Mouse (Mus musculus): ENCODE results near the gene BC024978.

Gene BC024978

DNA sequence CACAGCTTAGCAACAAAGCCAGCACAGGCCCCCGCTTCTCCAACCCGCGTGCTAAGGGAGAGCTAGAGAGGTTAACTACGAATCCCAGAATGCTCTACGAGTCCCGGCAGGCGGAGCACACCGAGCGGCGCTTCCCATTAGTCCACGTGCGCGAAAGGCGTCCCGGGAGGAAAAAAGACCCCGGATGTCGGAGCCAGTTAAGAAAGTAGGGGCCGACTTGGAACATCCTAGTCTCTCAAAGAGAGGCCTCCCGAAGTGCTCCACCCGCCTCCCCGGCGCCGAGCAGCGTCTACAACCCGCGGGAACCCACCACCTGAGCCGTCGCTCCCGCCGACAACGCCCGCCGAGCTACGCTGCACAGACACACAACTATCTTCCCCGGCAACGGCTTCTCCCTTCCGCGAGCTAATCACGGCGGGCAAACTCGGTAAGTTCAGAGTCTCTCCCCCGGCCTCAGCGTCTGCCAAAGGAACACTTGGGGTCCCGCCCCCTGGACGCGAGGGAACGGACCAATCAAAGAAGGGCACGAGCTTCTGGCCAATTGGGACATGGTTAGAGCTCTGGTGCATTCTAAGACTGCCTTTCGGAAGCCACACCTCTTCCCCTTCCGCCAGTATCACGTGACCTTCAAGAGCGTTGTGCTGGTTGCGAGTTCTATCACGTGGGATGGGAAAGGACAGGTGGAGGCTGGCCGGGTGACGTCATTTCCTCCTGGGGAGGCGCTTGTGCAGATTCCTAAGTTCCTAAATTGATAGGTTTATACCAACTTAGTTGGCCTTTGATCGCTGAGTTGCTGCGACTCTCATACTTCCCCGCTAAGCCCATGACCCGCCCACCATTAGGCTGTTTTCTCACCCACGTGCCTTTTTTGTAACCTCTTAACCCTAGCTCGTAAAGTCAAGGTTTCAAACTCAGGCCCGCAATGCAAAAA is at the start of gene BC024978, which contains the start of gene Snrpa:
Gene BC024978 (plus strand): TSS at position 101 of the 931 bp plus-strand sequence.
Gene Snrpa (minus strand): TSS at position 591 of the 931 bp plus-strand sequence.
- peak; percentile 97 for DNase-seq (ENCODE audit: low read depth)

DNA sequence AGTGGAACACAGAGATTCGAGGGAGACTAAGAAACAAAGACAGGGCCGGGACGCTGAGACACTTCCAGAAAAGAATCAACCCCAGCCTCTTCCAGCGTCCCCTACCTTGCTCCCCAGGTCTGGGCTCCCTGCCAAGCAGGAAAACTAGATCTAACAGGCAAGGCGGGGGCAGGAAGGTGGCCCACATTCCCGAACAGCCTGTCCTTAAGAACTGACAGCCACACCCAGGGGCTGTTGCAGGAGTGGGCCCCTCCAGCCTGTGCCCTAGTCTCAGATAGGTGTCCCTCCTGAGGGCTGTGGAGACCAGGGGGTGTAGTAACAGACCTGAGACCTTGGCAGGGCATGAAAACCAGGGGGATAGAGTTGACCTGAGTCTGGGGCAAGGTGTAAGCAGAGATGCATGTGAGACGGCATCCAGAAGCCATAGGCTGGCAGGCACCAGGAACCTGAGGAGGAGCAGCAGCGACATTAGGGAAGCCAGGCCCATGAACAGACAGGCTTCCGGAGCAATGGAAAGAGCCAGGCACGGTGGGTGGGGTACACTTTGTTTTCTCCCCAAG is 42.3 kb upstream of the BC024978 start, which contains the start of gene Cyp2t4:
Gene Cyp2t4 (plus strand): TSS at position 510 of the 560 bp plus-strand sequence.
- no peak for DNase-seq (ENCODE audit: low read depth)

DNA sequence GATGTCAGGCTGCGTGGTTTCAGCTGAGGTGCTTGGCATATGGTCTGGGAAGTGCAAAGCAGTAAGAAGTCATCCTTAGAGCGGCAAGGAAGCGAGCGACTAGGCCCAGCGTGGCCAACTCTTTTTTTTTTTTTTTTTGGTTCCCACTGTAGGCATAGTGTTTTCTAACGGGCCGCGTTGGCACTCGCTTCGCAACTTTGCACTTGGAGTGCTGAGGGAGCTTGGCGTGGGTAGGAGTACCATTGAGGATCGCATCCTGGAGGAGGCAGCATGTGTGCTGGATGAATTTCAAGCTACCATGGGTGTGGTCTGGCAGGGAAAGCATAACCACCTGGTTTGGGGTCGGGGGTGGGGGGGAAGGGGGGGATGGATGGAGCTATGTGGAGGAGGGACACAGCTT is 39.6 kb upstream of the BC024978 start:
- no peak for DNase-seq (ENCODE audit: low read depth)

DNA sequence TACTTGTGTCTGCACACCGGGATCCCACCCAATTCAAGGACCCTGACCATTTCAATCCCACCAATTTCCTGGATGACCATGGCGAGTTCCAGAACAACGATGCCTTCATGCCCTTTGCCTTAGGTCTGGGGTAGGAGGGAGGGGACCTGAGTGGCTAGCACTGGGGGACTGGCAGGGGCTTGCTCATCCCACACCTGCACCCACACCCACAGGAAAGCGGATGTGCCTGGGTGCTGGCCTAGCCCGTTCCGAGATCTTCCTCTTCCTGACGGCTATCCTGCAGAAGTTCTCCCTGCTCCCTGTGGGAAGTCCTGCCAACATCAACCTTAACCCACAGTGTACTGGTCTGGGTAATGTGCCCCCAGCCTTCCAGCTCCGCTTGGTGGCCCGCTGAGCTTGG is 37.4 kb upstream of the BC024978 start:
- no peak for DNase-seq (ENCODE audit: low read depth)

DNA sequence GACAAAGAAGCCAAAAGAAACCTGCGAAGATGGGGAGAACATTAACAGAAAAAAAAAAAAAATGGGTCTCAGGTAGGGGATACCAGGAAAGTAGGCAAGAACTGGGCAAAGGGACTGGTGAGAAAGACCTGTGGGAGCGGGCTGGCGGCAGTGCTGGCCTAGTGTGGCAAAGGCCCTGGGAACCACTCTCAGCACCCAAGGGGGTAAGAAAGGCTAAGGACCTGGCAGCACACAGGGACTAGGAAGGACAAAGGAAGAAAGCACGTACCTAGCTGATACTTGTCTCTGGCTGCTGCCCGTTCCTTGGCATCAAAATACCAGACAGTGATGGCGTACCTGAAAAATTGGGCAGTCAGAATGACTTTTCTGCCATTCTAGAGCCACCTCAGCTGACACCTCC is 36.3 kb upstream of the BC024978 start:
- DNase-seq (ENCODE audit: low read depth) = no peak

DNA sequence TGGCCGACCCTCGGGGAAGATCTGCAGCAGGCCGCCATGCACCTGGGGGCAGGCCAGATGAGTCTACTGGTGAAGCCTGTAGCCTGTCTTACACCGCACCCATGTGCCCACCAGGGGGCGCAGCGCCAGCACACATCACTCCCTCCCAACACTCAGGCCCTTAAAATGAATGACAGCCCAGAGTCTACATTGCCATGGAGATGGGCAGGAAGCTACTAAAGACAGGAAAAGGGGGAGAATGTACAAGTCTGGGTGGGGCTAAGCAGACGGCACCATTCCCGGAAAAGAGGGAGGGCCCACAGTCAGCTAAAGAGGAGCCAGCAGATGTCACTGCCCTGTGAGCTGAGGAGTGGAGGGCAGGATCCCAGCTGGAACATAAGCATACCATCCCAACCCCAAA is 35.7 kb upstream of the BC024978 start:
- DNase-seq (ENCODE audit: low read depth) = peak; percentile 92

DNA sequence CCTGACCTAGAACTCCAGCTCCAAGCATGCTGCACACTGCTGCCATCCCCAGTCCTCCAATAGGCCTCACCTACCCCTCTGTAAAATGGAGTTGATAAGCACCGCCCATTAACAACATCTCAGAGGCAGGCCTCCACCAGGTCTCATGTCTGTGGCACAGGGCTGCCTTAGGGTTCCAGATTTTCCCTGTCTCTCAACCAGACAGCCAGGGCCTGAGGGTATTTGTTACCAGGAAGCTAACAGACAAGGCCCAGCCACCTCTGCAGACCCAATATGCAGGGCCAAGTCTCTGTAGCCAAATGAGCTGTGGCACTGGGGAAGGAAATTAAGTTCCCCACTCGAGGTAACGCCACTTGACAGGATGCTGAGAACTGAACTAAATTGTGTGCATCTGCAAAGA is 34.7 kb upstream of the BC024978 start:
- DNase-seq (ENCODE audit: low read depth) = no peak

DNA sequence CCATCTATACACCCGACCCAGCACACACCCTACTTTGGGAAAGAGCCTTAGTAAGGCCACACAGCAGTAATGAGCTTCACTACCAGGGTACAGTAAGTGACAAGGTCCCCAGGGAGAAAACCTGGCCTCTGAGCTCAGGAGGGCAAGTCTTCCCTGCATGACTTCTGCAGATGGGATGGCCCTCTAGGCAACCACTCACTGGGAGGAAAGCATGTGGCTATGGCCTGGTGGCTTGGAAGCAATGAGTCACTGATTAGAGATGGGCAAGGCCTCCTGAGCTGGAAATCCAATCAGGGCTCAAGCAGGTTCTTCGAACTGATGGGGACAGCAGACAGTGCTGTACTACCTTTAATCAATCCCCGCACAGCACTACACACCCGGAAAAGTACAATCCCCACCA is 33.8 kb upstream of the BC024978 start:
- DNase-seq (ENCODE audit: low read depth) = no peak

DNA sequence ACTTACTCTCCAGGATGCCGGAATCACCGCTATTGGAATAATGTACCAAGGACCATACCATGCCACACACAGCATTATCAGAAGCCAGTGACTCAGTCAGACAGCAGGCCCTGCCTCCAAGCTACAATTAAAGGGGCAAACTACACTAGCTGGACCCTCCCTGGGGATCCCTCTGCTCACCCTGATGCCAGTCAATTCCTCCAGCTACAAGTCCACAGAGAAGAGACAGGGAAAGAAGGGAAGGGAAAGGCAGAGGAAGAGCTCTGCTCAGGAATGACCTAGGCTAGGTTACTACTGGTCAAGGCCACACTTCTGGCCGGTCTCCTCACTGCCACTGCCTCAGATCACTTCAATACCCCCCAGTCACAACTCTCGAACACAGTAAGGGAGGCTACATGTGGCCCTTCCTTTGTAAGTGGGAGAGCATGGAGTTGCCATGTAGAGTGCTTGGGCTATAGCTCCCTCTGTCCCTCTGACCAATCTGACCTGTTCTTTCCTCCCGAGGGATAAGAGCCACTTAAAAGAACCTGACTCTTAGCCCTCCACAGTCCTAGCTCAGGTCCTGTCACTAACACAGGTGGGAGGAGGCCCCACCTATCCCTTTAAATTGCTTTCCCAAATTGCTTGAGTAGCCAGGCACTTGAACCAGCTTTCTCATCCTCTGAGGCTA is 32.7 kb upstream of the BC024978 start:
- no peak for DNase-seq (ENCODE audit: low read depth)

DNA sequence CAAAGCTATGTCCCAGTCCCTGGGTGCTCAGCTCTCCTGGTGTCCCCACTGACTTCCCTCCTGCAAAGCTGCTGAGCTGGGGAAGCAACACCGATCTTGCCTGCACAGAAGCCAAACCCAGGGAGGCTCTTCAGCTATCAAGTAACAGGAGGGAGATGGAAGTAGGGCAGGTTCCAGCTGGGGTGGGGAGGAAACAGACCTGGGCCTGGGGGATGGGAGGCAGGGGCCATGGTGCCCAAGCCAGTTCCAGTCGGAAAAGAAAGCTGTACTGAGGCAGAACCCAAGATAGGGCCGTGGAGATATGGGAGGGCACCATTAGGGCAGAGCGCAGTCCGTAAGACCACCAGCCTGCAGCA is 32.2 kb upstream of the BC024978 start:
- no peak for DNase-seq (ENCODE audit: low read depth)

DNA sequence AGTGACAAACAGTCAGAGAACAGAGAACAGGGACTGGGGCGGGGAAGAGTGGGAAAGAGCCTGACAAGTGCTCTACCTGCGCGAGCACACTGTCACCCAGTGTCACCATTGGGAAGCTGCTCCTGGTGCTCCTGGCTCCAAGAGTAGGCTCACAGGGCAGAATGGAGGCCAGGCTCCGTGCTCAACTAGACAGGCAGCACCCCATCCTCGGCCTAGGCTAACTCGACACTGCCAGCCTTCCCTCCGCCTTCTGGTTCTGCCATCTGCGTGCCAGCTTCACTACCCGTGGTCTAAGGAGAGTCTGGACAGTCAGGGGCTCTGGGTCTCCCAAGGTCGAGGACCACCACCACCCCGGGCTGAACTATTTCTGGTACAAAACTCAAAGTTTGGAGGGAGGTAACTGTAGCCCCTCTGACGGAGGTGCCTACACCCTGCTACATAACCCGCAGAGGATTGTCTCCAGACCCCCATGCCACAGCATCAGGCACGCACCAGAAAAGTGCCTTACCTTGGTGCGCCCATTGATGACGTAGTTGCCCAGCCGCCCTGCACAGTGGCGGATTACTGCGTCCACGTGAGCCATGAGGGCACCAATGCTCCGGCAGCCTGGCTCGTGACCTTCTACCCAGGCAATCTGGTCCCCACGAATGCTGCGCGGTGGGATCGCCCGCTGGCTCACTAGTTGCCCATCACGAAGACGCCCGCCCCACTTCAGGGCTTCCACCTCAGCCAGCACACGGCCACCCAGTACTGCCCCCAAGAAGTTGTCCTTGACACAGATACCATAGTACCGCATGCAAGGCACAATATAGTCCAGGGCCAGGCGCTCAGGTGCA is 31.3 kb upstream of the BC024978 start:
- no peak for DNase-seq (ENCODE audit: low read depth)

DNA sequence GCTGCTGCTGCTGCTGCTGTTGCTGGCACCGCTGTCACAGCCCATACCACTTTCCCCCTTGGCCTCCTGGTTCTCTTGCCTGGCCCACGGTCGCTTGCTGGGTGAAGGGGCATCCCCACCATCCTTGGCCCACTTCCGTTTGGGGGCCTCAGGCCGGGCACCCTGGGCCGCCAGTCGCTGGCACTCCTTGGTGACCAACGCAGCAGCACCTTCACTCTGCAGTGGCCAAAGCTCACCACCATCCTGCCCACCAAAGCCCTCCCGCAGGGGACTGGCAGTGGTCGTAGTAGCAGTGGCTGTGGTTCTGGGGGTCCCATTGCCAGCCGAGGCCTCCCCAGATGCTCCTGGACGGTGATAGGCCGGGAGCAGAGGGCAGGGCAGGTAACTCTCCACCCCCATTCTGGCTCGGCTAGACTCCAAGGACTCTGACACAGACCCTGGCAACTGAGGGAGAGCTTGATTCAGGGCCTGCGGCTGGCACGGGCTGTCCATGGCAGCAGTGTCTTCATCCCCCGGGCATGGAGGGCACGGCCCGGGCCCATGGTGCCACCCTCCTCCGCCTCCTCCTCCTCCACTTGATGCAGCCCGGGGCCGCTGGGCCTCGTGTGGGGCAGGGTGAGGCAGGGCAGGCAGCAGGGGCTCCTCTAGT is 30.4 kb upstream of the BC024978 start:
- no peak for DNase-seq (ENCODE audit: low read depth)

DNA sequence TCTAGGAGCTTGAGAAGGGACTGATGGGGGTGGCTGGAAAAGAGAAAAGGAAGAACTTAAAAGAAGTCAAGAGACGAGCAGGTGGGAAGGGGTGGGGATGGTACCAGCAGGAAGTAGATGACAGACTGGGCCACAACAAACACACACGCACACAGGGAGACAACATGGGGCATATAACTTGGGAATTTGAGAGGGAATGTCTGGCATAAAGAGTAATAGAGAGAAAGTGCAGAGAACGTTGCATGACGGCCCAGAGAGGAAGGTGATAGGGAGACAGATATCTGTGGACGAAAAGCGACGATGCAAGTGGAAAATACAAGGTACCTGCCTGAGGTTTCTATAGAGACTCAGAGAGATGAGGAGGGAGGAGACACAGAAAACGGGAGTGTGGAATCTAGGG is 29.9 kb upstream of the BC024978 start:
- no peak for DNase-seq (ENCODE audit: low read depth)

DNA sequence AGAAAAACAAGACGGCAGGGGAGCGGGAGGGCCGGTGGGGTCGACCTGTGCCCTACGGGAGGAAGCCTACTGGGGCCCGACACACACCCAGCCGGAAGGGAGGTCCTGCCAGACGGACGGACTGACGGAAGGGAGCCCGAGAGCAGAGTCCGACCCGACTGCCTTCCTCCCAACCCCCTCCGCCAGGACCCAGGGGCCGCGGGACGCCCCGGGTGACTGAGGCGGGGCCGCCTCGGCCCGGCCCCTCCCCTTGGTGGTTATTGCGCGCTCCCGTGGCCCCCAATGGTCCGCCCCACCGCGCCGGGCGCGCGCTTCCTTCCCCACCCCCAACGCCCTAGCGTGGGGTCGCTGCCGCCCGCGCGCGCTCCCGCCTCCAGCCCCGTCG is 29.4 kb upstream of the BC024978 start:
- no peak for DNase-seq (ENCODE audit: low read depth)

DNA sequence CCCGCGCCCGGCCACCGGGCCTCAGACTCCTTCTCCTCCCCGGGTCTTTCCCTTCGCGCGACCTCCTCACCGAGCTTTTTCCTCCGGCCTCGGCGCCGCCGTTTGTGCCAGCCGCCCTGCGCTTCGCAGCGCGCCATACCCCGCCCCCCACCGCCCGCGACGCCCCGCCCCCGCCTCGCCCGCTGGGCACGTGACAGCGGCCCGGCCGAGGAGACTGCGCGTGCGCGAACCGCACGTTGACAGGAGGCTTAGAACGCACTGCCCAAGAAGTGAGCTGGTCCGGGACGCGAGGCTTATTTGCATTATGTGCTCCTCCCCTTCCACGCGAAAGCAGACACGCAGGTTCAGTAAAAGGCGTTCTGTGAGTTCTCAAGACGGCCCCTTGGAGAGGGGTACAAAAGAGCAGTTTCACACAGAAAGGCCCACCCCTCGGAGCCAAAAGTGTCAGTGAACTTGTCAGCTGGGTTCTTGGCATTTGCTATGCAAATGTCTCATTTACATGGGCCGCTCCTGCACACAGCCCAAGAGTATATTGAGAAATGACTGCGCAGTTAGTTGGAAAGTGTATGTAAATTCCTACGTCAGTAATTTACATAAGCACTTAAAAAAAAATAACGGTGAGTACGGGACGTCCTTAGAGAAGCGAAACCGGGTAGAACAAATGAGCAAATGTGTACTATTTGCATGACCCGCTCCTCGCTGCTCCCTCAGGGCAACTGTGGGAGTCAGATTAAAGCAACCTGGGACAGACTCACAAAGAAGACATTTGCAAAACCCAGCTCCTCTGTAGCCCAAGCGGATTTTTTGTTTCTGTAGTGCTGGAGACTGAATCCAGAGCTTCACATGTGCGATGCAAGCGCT is 28.7 kb upstream of the BC024978 start, which contains the start of gene Egln2:
Gene Egln2 (minus strand): TSS at position 189 of the 861 bp plus-strand sequence.
- DNase-seq (ENCODE audit: low read depth) = peak; percentile 98

DNA sequence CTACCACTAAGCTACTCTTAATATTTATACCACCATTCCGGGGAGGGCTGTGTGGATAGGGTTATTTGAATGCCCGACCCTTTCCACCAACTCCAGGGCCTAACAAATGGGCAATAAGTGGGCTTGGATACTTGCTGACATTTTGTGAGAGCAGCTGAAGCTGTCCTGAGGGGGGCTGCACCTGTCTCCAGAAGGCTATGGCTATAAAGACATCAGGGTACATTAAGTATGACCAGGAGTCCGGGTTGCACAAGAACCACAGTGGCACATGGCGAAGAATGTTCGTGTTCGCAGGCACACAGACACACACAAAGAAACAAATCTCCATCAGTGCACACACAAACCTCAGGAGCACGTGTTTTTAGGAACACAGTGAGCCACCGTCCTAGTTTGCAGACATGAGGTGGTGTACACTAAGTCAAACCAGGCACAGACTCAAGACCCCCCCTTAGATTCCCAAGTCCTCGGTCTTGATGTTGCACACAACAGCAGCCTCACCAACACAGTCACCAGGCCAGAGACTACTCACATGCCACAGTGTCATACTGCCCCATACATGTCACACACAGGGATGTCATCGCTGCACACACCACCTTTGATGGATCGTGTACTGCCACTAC is 28.0 kb upstream of the BC024978 start:
- DNase-seq (ENCODE audit: low read depth) = peak; percentile 35

DNA sequence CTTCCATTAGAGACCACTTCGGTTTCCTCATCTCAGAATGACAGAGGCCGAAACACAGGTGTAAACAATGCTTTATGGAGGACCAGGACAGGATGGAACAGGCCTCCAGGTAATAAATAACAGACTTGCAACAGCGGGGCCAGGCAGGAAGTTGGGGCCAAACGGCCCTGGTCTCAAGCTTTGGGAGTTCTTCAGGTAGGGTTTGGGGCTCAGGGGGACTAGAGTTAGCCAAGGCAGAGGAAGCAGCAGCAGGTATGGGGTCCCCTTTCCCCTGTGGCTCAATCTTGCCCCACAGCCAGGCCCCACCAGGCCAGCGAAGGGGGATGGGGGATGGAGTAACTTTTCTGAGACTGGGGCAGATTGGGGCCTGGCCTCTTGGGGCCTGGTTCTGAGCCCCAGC is 27.2 kb upstream of the BC024978 start:
- DNase-seq (ENCODE audit: low read depth) = no peak

DNA sequence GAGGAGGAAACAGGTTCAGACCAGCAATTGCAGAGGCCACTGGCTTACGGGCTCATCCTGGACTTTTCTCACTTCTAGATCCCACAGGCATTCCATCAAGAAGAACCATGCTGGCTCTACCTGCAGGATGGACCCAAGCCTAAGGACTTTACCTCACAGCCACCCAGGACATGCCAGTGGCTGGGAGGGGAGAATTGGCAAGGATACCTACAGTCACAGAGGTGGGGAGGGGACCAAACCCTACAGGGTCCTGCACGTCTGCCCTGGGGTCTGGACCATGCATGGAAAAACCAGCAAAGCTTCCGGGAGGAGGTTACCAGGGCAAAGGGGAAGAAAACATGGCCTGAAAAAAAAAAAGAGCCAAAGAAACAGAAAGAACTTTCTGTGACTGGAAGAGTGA is 24.6 kb upstream of the BC024978 start:
- DNase-seq (ENCODE audit: low read depth) = no peak

DNA sequence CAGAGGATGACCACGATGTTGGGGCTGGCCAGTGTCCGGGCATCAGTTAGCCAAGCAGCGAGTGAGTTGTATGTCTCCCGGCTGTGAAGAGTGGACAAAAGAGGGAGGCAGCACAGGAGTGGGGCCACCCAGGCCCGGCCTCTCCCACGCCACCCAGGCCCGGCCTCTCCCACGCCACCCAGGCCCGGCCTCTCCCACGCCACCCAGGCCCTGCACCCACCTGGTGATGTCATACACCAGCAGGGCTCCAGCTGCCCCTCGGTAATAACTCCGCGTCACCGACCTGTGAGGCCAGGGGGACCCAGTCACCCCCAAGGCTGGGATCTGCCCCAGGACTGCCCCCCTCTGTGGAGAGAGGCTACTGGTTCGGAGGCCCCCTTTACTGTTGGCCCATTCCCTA is 21.1 kb upstream of the BC024978 start:
- no peak for DNase-seq (ENCODE audit: low read depth)

DNA sequence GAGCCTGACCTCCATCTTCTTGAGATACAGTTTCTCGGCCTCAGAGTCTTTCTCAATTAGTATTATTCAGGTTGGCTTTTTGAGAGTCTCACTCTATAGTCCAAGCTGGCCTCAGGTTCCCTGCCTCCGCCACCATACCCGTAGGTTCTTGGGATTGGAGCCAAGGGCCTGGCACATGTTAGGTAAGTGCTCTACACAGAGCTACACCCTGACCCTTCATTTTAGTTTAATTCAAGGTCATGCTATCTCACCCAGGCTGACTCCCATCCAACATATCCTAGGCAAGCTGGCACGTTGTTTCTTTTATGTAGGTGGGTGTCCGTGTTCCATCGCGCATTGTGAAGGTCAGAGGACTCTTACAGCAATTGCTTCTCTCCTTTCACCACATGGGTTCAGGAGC is 20.7 kb upstream of the BC024978 start:
- DNase-seq (ENCODE audit: low read depth) = no peak
